Mouse (Mus musculus): ENCODE measurements around the gene Pltp. TPM values are rescaled to one million over a fixed set of nuclear protein-coding genes. Genes with fewer than 3 reads are reported as not detected.
A peak's percentile ranks its signal among the peaks of the same experiment; 100 is the strongest.
"Not testable (repeated sequence)": the region's sequence is repeated elsewhere in the genome, so short reads cannot be mapped to it uniquely, and the experiment has no call there.

The Pltp gene
- polyA plus RNA-seq, 1 experiment from 2014 or later: 113 TPM

DNA sequence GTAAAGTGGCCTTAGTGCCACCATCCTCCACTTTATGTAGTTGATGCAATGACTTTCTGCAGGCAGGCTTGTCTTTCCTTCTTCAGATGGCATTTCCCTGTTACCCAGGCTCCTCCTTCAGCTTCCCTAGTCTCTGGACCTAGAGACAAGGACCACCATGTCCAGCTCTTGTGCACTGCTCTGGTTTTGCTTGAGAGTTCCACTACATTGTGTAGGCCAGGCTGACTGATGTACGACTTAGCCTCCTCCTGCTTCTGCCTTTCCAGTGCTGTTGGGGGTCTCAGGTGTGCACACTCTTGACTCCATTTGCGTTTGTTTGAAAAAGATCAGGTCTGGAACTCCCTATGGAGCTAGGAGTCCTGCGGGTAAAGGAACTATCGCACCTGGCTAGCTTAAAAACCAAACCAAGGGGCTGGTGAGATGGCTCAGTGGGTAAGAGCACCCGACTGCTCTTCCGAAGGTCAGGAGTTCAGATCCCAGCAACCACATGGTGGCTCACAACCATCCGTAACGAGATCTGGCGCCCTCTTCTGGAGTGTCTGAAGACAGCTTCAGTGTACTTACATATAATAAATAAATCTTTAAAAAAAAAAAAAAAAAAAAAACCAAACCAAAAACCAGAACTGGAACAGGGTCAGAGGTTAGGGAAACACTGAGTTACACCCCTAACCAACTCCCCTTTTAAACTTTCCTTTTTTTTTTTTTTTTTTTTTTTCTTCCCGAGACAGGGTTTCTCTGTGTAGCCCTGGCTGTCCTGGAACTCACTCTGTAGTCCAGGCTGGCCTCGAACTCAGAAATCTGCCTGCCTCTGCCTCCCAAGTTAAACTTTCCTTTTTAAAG is 20.1 kb upstream of the Pltp start:
- H3K36me3 ChIP-seq; H3K9me3 ChIP-seq; H3K27me3 ChIP-seq; H3K9ac ChIP-seq (replicated peaks); ATAC-seq (ENCODE audit: low FRiP score, low read depth): not testable (repeated sequence)
- Histone ChIP-seq H3K4me1 (peaks cover 29% of the 10 kb centered on the region), H3K4me3 (peak overlapping the region; percentile 73), H3K27ac (replicated peaks) (peak overlapping the region; percentile 99; the same call in 1 of the 2 replicates), H3K4me2 (replicated peaks) (peak overlapping the region; percentile 96)
- 73% methylated on average over 11 of the region's 11 CpGs for WGBS

DNA sequence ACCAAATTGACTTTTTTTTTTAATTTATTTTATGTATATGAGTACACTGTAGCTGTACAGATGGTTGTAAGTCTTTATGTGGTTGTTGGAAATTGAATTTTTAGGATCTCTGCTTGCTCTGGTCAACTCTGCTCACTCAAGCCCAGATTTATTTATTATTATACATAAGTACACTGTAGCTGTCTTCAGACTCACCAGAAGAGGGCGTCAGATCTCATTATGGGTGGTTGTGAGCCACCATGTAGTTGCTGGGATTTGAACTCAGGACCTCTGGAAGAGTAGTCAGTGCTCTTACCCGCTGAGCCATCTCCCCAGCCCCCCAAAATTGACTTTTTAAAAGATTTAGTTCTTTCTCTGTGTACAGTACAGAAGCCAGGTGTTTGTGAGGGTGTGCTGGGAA is 18.1 kb upstream of the Pltp start:
- H3K4me3 ChIP-seq; H3K27ac ChIP-seq (replicated peaks); H3K4me2 ChIP-seq (replicated peaks); H3K9me3 ChIP-seq; H3K27me3 ChIP-seq; ATAC-seq (ENCODE audit: low FRiP score, low read depth); H3K36me3 ChIP-seq; H3K9ac ChIP-seq (replicated peaks): not testable (repeated sequence)
- H3K4me1 ChIP-seq: peaks cover 21% of the 10 kb centered on the region
- WGBS: 54% methylated on average over 2 of the region's 2 CpGs

DNA sequence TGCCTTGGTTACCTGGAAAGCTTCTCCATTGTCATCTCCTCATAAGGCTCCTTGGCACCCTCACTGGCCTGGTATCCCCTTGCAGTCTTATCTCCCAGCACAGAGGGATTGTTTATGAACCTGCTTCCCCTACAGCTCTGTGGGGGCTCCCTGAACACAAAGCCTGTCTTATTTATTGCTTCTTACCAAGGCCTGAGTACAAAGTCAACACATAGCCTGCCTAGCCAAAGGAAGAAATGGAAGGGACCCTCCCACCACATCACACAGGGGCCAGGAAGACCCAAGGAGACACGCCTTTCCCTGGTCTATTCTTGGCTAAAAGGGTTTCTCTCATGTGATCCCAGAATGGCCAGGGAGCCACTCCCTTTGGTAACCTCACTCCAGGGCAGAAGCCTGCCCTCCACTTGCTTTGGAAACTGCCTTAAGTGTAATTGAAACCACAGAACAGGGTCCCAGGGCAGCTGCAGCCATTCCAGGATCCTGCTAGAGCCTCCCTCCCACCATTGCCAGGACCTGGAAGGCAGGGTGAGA is 16.8 kb upstream of the Pltp start:
- H3K9me3 ChIP-seq: no peaks in the 10 kb centered on the region
- no peak overlapping the region for H3K4me3 ChIP-seq
- no peak overlapping the region for H3K9ac ChIP-seq (replicated peaks)
- no peak overlapping the region for H3K4me2 ChIP-seq (replicated peaks)
- H3K36me3 ChIP-seq: no peaks in the 10 kb centered on the region
- peak overlapping the region; percentile 25; the same call in 1 of the 2 replicates for H3K27ac ChIP-seq (replicated peaks)
- 42% methylated on average over 1 of the region's 1 CpGs for WGBS
- H3K27me3 ChIP-seq: no peaks in the 10 kb centered on the region
- peaks cover 15% of the 10 kb centered on the region for H3K4me1 ChIP-seq
- no peak for ATAC-seq (ENCODE audit: low FRiP score, low read depth)

DNA sequence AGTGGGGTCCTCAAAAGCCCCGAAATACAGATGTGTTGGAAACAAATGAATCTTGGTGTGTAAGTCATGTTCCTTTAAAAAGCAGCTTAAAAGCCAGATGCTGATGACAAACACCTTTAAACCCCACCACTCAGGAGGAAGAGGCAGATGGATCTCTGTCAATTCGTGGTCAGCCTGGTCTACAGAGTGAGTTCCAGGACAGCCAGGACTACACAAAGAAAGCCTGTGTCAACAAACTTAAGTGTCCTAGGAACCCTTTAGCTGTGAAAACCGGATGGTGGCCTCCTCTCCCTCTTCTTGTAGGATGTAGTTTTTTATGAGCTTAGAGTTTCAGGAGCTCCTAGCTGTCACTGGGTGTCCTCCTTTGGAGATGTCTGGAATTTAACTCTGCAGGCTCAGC is 16.1 kb upstream of the Pltp start:
- WGBS: 72% methylated on average over 3 of the region's 3 CpGs

DNA sequence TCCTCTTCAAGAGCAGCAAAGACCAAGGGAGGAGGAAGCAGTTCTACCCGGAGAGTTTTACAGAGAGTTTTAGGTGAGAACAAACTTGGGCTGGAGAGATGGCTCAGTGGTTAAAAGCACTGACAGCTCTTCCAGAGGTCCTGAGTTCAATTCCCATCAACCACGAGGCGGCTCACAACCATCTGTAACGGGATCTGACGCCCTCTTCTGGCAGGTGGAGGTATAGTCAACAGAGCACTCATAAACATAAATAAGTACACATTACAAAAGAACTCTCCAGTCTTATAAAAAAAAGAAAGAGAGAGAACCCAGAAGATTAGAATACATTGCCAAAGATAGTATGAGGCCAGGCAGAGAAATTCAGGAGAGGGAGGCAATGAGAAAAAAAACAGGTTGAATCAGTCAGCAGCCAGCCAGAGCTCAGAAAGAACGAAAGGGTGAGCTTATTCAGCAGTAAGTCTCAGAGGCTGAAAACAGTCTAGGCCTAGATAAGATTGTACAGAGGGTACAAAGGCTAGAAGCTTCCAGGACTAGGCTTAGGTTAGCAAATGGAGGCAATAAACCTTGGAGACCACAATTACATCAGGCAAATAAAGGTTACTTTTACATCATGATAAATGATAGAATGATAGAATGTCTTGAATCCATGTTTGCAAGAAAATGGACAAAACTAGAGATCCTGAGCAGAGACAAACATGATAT is 14.2 kb upstream of the Pltp start:
- no peak overlapping the region for H3K9ac ChIP-seq (replicated peaks)
- no peak overlapping the region for H3K4me2 ChIP-seq (replicated peaks)
- H3K4me1 ChIP-seq: no peaks in the 10 kb centered on the region
- no peak for ATAC-seq (ENCODE audit: low FRiP score, low read depth)
- no peak overlapping the region for H3K27ac ChIP-seq (replicated peaks)
- no peaks in the 10 kb centered on the region for H3K27me3 ChIP-seq
- H3K36me3 ChIP-seq: no peaks in the 10 kb centered on the region
- 62% methylated on average over 6 of the region's 6 CpGs for WGBS
- H3K9me3 ChIP-seq: 0 out of 2 replicates have a peak, but pooled peaks cover 4% of the 10 kb centered on the region
- H3K4me3 ChIP-seq: no peak overlapping the region

More for the DNA sequence above, 16.1 kb upstream of the Pltp start:
- H3K4me1 ChIP-seq: peaks cover 12% of the 10 kb centered on the region
- H3K27ac ChIP-seq (replicated peaks): no peak overlapping the region
- H3K27me3 ChIP-seq: no peaks in the 10 kb centered on the region
- H3K4me3 ChIP-seq: no peak overlapping the region
- no peaks in the 10 kb centered on the region for H3K9me3 ChIP-seq
- no peak for ATAC-seq (ENCODE audit: low FRiP score, low read depth)
- H3K36me3 ChIP-seq: no peaks in the 10 kb centered on the region
- no peak overlapping the region for H3K9ac ChIP-seq (replicated peaks)
- H3K4me2 ChIP-seq (replicated peaks): no peak overlapping the region

DNA sequence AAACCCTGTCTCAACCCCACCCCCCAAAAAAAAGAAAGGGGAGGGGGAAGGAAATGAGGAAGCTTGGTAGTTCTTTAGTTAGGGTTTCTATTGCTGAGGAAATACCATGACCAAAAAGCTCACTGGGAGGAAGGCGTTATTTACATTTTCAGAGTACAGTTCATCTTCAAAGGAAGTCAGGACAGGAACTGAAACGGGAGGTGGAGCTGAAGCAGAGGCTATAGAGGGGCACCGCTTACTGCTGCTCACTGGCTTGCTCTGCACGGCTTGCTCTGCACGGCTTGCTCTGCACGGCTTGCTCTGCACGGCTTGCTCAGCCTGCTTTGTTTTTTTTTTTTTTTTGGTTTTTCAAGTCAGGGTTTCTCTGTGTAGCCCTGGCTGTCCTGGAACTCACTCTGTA is 11.0 kb upstream of the Pltp start:
- Histone ChIP-seq H3K4me1 (no peaks in the 10 kb centered on the region), H3K9ac (replicated peaks) (no peak overlapping the region), H3K4me3 (no peak overlapping the region), H3K4me2 (replicated peaks) (no peak overlapping the region), H3K27me3 (no peaks in the 10 kb centered on the region), H3K27ac (replicated peaks) (no peak overlapping the region), H3K9me3 (0 out of 2 replicates have a peak, but pooled peaks cover 4% of the 10 kb centered on the region), H3K36me3 (no peaks in the 10 kb centered on the region)
- 82% methylated on average over 7 of the region's 7 CpGs for WGBS
- no peak for ATAC-seq (ENCODE audit: low FRiP score, low read depth)

DNA sequence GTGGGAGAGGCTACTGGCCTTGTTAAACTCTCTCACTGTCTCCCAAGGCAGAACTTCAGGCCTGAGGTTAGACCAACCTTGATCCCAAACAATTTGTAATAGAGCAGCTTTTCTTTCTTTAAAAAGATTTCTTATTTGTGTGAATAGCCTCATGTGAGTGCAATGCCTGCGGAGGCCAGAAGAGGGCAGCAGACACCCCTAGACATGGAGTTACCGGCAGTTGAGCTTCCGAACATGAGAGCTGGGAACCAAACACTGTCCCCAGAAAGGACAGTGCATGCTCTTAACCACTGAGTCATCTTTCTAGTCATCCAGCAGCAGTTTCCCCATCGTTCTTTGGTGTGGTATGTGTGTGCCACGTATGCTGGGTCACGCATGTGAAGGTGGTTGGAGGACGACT is 10.1 kb upstream of the Pltp start:
- Histone ChIP-seq H3K4me1 (no peaks in the 10 kb centered on the region), H3K4me3 (no peak overlapping the region), H3K27ac (replicated peaks) (no peak overlapping the region), H3K9ac (replicated peaks) (no peak overlapping the region), H3K36me3 (no peaks in the 10 kb centered on the region), H3K9me3 (0 out of 2 replicates have a peak, but pooled peaks cover 4% of the 10 kb centered on the region), H3K4me2 (replicated peaks) (no peak overlapping the region), H3K27me3 (no peaks in the 10 kb centered on the region)
- ATAC-seq (ENCODE audit: low FRiP score, low read depth): no peak
- 92% methylated on average over 7 of the region's 7 CpGs for WGBS

DNA sequence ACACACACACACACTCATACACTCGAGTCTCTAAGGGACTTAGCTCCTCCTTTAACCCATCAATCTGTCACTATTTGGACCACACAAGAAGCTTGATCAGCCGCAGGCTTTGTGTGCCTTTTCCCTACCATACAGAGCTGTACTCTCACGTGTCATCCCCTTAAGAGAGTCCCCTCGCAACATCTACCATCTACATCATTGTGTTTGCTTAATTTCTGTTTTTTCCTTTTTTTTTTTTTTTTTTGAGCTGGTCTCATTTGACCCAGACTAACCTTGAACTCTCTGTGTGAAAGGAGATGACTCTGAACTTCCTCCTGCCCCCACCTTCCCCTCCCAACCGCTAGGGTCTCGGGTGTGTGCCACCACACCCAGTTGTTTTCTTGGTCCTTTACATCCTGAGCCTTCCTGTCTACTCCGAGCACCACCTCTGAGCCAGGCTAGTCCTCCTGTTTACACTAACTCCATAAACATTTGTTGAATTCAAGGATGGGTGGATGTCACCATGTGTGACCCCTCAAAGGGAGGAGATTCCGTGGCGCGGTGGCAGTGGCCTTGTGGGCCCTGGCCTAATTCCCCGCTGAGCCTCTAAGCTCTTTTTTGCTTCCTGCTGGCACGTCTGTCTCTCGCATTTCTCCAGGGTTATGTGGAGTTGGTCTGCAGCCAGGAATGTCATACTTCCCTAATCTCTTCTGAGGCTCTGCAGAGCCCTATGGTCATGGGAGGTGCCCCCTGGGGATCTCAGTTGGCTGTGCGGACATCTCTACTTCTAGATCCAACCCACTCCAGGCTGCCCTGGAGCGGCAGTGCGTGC is 9.4 kb upstream of the Pltp start:
- H3K4me1 ChIP-seq: no peaks in the 10 kb centered on the region; the same call in 1 of the 2 replicates
- H3K4me2 ChIP-seq (replicated peaks): no peak overlapping the region
- H3K27me3 ChIP-seq: no peaks in the 10 kb centered on the region
- no peak overlapping the region for H3K4me3 ChIP-seq
- no peak overlapping the region for H3K27ac ChIP-seq (replicated peaks)
- ATAC-seq (ENCODE audit: low FRiP score, low read depth): no peak
- no peaks in the 10 kb centered on the region for H3K36me3 ChIP-seq
- no peak overlapping the region for H3K9ac ChIP-seq (replicated peaks)
- 0 out of 2 replicates have a peak, but pooled peaks cover 4% of the 10 kb centered on the region for H3K9me3 ChIP-seq
- WGBS: 71% methylated on average over 16 of the region's 16 CpGs

DNA sequence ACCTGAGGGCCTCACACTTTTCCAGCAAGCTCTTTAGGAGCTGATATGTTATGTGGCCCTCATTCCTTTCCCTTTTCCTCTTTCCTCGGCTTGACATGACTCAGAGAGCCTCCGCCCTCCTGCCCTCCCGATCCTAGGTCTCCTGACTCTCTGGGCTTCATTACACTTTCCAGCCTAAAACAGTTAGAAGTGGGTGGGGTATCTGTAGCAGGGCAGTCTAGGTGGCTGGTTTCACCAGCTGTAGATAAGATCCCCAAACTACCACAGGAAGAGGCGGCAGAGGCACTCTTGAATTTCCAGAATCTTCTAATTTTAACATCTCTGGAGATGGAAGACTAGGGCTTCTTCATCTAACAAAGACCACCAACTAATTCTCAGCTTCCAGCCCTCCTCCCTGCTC is 7.1 kb upstream of the Pltp start:
- 0 out of 2 replicates have a peak, but pooled peaks cover 4% of the 10 kb centered on the region for H3K9me3 ChIP-seq
- H3K4me1 ChIP-seq: no peaks in the 10 kb centered on the region; the same call in 1 of the 2 replicates
- no peak overlapping the region for H3K4me3 ChIP-seq
- H3K27ac ChIP-seq (replicated peaks): no peak overlapping the region
- WGBS: 84% methylated on average over 4 of the region's 4 CpGs
- ATAC-seq (ENCODE audit: low FRiP score, low read depth): no peak
- H3K9ac ChIP-seq (replicated peaks): no peak overlapping the region
- H3K27me3 ChIP-seq: peaks cover 5% of the 10 kb centered on the region
- H3K4me2 ChIP-seq (replicated peaks): no peak overlapping the region
- no peaks in the 10 kb centered on the region for H3K36me3 ChIP-seq

DNA sequence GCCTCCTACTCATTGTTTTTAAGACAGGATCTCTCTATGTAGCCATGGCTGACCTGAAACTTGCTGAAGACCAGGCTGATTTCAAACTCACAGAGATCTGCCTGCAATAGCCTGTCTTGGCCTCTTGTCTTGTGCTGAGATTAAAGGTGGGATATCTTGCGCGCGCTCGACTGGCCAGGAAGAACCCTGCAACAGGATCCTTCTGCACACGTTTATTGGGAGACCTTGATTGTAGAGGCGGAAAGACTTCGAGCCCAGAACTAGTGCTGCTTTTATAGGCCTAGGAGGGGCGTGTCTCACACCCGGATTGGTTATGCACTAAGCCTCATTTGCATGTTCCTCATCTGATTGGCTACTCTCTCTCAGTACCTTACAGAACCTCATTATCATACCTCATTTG is 5.9 kb upstream of the Pltp start:
- 95% methylated on average over 8 of the region's 9 CpGs for WGBS
- ATAC-seq (ENCODE audit: low FRiP score, low read depth): not testable (repeated sequence)
- peaks cover 15% of the 10 kb centered on the region for H3K27me3 ChIP-seq

DNA sequence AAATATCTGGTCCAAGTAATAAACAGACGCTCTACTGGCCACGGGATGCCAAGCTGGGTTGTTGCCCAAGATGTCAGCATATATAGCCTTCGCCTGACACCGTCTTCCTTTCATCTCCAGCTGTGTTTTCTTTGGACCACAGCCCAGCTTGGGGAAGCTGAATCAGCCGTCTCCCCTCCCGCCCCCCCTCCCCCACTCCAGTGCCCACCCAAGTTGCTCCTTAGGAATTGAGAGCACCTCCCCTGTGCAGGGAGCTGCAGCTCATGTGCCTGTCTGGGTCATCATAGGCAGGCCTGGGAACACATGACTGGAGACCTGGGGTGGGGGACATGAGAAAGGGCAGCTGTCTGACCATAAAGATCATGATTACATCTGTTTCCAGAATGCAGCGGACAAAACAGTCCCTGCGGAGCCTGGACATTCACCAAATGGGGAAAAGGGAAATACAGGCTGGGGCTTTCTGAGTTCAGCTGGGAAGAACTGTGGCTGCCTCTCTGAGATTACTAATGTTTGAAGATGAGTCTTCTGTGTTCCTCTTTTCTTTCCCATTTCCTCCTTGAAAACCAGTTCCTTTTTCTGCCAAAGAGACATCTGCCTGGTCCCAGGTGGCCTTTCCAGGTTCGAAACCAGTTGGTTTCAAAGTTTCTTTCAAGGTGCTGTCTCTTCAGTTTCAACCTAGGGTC is 4.8 kb upstream of the Pltp start:
- Histone ChIP-seq H3K9ac (replicated peaks) (no peak overlapping the region), H3K4me3 (no peak overlapping the region), H3K27ac (replicated peaks) (no peak overlapping the region; the same call in 1 of the 2 replicates), H3K36me3 (no peaks in the 10 kb centered on the region), H3K9me3 (no peaks in the 10 kb centered on the region), H3K4me1 (peaks cover 10% of the 10 kb centered on the region), H3K27me3 (peaks cover 26% of the 10 kb centered on the region), H3K4me2 (replicated peaks) (no peak overlapping the region)
- no peak for ATAC-seq (ENCODE audit: low FRiP score, low read depth)
- WGBS: 65% methylated on average over 9 of the region's 9 CpGs

More for the DNA sequence above, 5.9 kb upstream of the Pltp start:
- not testable (repeated sequence) for H3K27ac ChIP-seq (replicated peaks); H3K36me3 ChIP-seq; H3K4me2 ChIP-seq (replicated peaks); H3K9me3 ChIP-seq; H3K4me1 ChIP-seq; H3K4me3 ChIP-seq; H3K9ac ChIP-seq (replicated peaks)

All from midbrain, embryonic 12.5 days (tissue).